Mouse (Mus musculus): ENCODE measurements around the gene Slc7a5. TPM values are rescaled to one million over a fixed set of nuclear protein-coding genes. Genes with fewer than 3 reads are reported as not detected.

Slc7a5 gene
- polyA plus RNA-seq, 1 experiment: 112 TPM

DNA sequence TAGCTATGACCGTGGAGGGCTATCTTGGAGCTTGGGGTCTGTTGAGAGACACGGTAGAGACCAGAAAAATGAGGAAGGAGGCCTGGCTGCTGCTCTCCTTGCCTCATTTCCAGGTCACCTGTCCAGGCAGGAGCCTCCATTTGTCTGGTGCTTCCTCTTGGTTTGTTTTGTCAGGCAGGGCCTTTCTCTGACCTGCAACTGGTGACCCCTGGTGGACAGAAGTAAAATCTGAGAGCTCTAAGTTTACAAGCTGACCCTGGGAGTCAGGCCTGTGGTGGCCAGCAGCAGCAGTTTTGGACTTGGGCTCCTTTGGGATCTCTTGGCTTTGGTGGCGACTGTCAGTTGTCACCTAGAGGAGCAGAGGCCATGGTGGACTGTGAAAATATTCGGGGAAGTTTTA is 27.0 kb upstream of the Slc7a5 start:
- H3ac ChIP-seq (ENCODE audit: control insufficient read depth, insufficient read length, low read depth): no peak overlapping the region
- TF ChIP-seq USF1 (IDR thresholded peaks at IDR 0.05; ENCODE audit: low read depth) (no peak), MYOD1 (IDR thresholded peaks at IDR 0.05; ENCODE audit: control insufficient read depth, insufficient read length, low read depth) (no peak), MYOG (IDR thresholded peaks at IDR 0.05; ENCODE audit: control insufficient read depth, extremely low read depth, insufficient read length) (no peak), CTCF (IDR thresholded peaks at IDR 0.05; ENCODE audit: control insufficient read depth, insufficient read depth, insufficient read length) (no peak), MAX (IDR thresholded peaks at IDR 0.05) (no peak), FOSL1 (IDR thresholded peaks at IDR 0.05; ENCODE audit: insufficient read depth, low read length, poor library complexity, severe bottlenecking) (no peak), CEBPB (IDR thresholded peaks at IDR 0.05; ENCODE audit: low read depth) (no peak)

DNA sequence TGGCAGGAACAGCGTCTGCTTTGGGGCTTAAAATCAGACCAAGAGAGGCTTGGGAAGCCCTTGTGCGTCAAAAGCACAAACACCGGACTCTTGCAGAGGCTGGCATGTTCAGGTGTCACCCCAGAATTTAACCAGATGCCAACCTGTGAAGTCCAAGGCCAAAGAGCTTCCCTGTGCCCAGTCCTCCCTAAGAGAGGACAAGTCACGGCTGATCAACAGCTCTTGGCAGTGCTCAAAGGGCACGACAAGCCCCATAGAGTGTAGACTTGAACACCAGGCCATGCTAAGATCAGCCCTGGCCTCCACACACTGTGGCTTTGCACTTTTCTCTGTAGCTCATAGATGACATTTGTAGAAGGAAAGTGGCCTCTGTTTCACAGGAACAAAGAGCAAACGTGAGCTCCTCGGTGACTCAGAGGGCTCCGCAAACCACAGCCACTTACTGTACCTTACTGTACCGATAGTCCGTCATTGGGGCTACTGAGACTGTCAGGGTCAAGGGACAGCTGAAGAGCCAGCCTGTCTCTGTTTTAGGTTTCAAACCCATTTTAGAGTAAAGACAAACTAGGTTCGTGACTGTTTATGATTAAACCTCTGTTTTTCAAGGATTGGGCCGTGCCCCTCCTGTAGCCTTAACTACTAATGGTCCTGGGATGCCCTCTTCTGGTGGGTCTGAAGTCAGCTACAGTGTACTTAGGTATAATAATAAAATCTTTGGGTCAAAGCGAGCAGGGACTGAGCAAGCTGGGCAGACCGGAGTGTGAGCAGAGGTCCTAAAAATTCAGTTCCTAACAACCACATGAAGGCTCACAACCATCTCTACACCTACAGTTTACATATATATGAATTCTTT is 25.4 kb upstream of the Slc7a5 start:
- Histone ChIP-seq H3ac (ENCODE audit: control insufficient read depth, insufficient read length, low read depth) (no peak overlapping the region), H3K79me3 (ENCODE audit: low read depth) (no peaks in the 10 kb centered on the region), H3K4me3 (ENCODE audit: insufficient read depth, poor library complexity, severe bottlenecking) (no peak overlapping the region), H3K27me3 (ENCODE audit: control insufficient read depth, insufficient read depth, insufficient read length) (no peaks in the 10 kb centered on the region), H3K36me3 (ENCODE audit: control insufficient read depth, insufficient read depth) (no peaks in the 10 kb centered on the region), H3K79me2 (ENCODE audit: control insufficient read depth, insufficient read depth) (no peaks in the 10 kb centered on the region)
- TF ChIP-seq MYOG (IDR thresholded peaks at IDR 0.05; ENCODE audit: control insufficient read depth, extremely low read depth, insufficient read length) (no peak), CTCF (IDR thresholded peaks at IDR 0.05; ENCODE audit: control insufficient read depth, insufficient read depth, insufficient read length) (no peak), MAX (IDR thresholded peaks at IDR 0.05) (no peak), FOSL1 (IDR thresholded peaks at IDR 0.05; ENCODE audit: insufficient read depth, low read length, poor library complexity, severe bottlenecking) (no peak), USF1 (IDR thresholded peaks at IDR 0.05; ENCODE audit: low read depth) (no peak)

More for the DNA sequence above, 27.0 kb upstream of the Slc7a5 start:
- Histone ChIP-seq H3K4me3 (ENCODE audit: insufficient read depth, poor library complexity, severe bottlenecking) (no peak overlapping the region), H3K79me2 (ENCODE audit: control insufficient read depth, insufficient read depth) (no peaks in the 10 kb centered on the region), H3K27me3 (ENCODE audit: control insufficient read depth, insufficient read depth, insufficient read length) (no peaks in the 10 kb centered on the region), H3K36me3 (ENCODE audit: control insufficient read depth, insufficient read depth) (no peaks in the 10 kb centered on the region), H3K79me3 (ENCODE audit: low read depth) (no peaks in the 10 kb centered on the region)

DNA sequence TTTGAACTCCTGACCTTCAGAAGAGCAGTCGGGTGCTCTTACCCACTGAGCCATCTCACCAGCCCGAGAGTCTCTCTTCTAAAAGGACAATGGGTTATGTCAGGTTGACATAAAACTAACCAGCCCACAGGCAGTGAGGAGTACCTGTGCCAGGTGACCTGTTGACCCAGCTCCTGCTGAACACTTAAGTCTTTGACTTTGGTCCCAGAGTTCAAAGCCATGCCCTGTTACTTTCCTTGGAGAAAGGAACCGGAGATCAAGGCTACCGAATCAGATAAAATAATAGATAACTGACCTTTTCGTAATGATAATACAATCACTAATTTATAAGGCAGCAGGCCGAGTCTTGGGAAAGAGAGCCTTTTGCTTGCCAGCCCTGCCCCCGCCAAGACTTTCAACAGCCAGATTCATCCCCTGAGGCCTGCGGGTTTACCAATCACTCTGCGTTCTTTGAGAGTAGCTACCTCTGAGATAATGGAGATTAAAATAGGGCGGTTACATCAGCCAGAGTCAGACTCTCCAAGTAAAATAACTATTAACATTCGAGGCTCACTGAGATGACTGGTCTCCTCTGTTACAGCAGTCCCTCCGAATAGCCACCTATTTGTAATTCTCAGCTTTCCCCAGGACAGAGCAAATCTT is 24.7 kb upstream of the Slc7a5 start:
- no peak overlapping the region for H3ac ChIP-seq (ENCODE audit: control insufficient read depth, insufficient read length, low read depth)
- H3K4me3 ChIP-seq (ENCODE audit: insufficient read depth, poor library complexity, severe bottlenecking): no peak overlapping the region
- H3K27me3 ChIP-seq (ENCODE audit: control insufficient read depth, insufficient read depth, insufficient read length): no peaks in the 10 kb centered on the region
- TF ChIP-seq FOSL1 (IDR thresholded peaks at IDR 0.05; ENCODE audit: insufficient read depth, low read length, poor library complexity, severe bottlenecking) (no peak), MAX (IDR thresholded peaks at IDR 0.05) (no peak), MYOG (IDR thresholded peaks at IDR 0.05; ENCODE audit: control insufficient read depth, extremely low read depth, insufficient read length) (no peak), CEBPB (IDR thresholded peaks at IDR 0.05; ENCODE audit: low read depth) (no peak), MYOD1 (IDR thresholded peaks at IDR 0.05; ENCODE audit: control insufficient read depth, insufficient read length, low read depth) (no peak), USF1 (IDR thresholded peaks at IDR 0.05; ENCODE audit: low read depth) (no peak), CTCF (IDR thresholded peaks at IDR 0.05; ENCODE audit: control insufficient read depth, insufficient read depth, insufficient read length) (no peak)
- no peaks in the 10 kb centered on the region for H3K36me3 ChIP-seq (ENCODE audit: control insufficient read depth, insufficient read depth)
- no peaks in the 10 kb centered on the region for H3K79me2 ChIP-seq (ENCODE audit: control insufficient read depth, insufficient read depth)
- H3K79me3 ChIP-seq (ENCODE audit: low read depth): no peaks in the 10 kb centered on the region

DNA sequence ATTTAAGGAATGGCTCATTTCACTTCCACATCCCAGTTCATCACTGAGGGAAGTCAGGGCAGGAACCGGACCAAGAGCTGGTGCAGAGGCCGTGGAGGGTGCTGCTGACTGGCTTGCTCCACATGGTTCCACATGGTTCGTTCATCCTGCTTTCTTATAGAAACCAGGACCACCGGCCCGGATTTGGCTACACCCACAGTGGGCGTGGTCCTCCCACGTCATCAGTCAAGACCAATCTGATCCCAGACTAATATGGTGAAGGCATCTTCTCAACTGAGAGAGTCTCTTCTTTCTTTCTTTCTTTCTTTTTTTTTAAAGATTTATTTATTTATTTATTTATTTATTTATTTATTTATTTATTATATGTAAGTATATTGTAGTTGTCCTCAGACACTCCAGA is 24.1 kb upstream of the Slc7a5 start:
- TF ChIP-seq CEBPB (IDR thresholded peaks at IDR 0.05; ENCODE audit: low read depth) (no peak), MAX (IDR thresholded peaks at IDR 0.05) (no peak), MYOD1 (IDR thresholded peaks at IDR 0.05; ENCODE audit: control insufficient read depth, insufficient read length, low read depth) (no peak), FOSL1 (IDR thresholded peaks at IDR 0.05; ENCODE audit: insufficient read depth, low read length, poor library complexity, severe bottlenecking) (no peak), MYOG (IDR thresholded peaks at IDR 0.05; ENCODE audit: control insufficient read depth, extremely low read depth, insufficient read length) (no peak), CTCF (IDR thresholded peaks at IDR 0.05; ENCODE audit: control insufficient read depth, insufficient read depth, insufficient read length) (no peak), USF1 (IDR thresholded peaks at IDR 0.05; ENCODE audit: low read depth) (no peak)
- H3ac ChIP-seq (ENCODE audit: control insufficient read depth, insufficient read length, low read depth): no peak overlapping the region
- H3K4me3 ChIP-seq (ENCODE audit: insufficient read depth, poor library complexity, severe bottlenecking): no peak overlapping the region
- no peaks in the 10 kb centered on the region for H3K79me2 ChIP-seq (ENCODE audit: control insufficient read depth, insufficient read depth)
- no peaks in the 10 kb centered on the region for H3K36me3 ChIP-seq (ENCODE audit: control insufficient read depth, insufficient read depth)
- H3K79me3 ChIP-seq (ENCODE audit: low read depth): no peaks in the 10 kb centered on the region
- H3K27me3 ChIP-seq (ENCODE audit: control insufficient read depth, insufficient read depth, insufficient read length): no peaks in the 10 kb centered on the region

DNA sequence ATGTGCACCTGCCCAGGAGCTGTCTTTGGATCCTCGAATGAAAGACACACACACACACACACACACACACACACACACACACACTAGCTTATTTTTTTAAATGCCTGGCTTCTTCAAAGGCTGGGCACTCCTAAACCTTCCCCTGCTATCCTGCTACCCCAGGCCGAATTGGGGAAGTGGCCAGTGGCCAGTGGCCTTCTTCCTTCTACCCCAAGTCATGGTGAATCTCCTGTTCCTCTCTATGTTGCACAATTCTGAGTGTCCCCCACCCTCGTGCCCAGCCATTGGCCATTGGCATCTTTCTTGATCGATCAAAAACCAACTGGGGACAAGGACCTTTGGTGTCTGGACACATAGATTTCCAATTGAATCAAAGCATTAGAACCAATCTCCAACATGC is 22.6 kb upstream of the Slc7a5 start:
- Histone ChIP-seq H3K79me3 (ENCODE audit: low read depth) (no peaks in the 10 kb centered on the region), H3K36me3 (ENCODE audit: control insufficient read depth, insufficient read depth) (no peaks in the 10 kb centered on the region), H3K4me3 (ENCODE audit: insufficient read depth, poor library complexity, severe bottlenecking) (no peak overlapping the region), H3K27me3 (ENCODE audit: control insufficient read depth, insufficient read depth, insufficient read length) (no peaks in the 10 kb centered on the region), H3K79me2 (ENCODE audit: control insufficient read depth, insufficient read depth) (no peaks in the 10 kb centered on the region), H3ac (ENCODE audit: control insufficient read depth, insufficient read length, low read depth) (no peak overlapping the region)
- TF ChIP-seq MAX (IDR thresholded peaks at IDR 0.05) (no peak), CEBPB (IDR thresholded peaks at IDR 0.05; ENCODE audit: low read depth) (no peak)

Measured in C2C12 (cell line).